In genomic region chr4:136213629-136214028, GRCm38 (mm10) we compare ENCODE assay signal across 11 mouse cellular contexts. TPM values are rescaled to one million over a fixed set of nuclear protein-coding genes. Genes with fewer than 3 reads are reported as not detected.
DNase-seq lines count a peak whose midpoint lies in the region; ATAC-seq and TF ChIP-seq lines count a peak whose summit lies in the region.
"Had no signal": no experiment of that assay in that cellular context is flagged by ENCODE, and none has a peak within 500 bp of the region (broad histone marks: within the 10 kb centered on the region; RNA-seq: fewer than 3 reads in every experiment).

No protein-coding gene starts in this region.

- no peak for DNase-seq in forebrain, embryonic 11.5 days (ENCODE audit: low spot score)
- peak; percentile 65 for DNase-seq in adrenal gland, adult 2 months
- no peak for DNase-seq in kidney, postnatal 0 days (ENCODE audit: low spot score)
- peak; percentile 45 for DNase-seq in lung, postnatal 10 days
- no peak for DNase-seq in frontal cortex, postnatal 10 days (ENCODE audit: low spot score in 2 of 2)
- no peak for DNase-seq in cerebellum, postnatal 4 days (ENCODE audit: low spot score in 2 of 2)
- no peak for DNase-seq in forebrain, embryonic 10.5 days (ENCODE audit: extremely low spot score, low spot score)

- H3K9me3 ChIP-seq in forebrain, embryonic 13.5 days (replicated peaks), result no peaks in the 10 kb centered on the region
- no peaks in the 10 kb centered on the region for H3K9me3 ChIP-seq in forebrain, embryonic 11.5 days (ENCODE audit: control insufficient read depth, low read length)
- H3K9me3 ChIP-seq in kidney, postnatal 0 days (replicated peaks; ENCODE audit: low read length), result no peaks in the 10 kb centered on the region
- no peaks in the 10 kb centered on the region for H3K9me3 ChIP-seq in forebrain, embryonic 10.5 days
- H3K9me3 ChIP-seq: forebrain, embryonic 12.5 days; heart, embryonic 13.5 days had no signal

- no peak for TF ChIP-seq CTCF in kidney, postnatal 0 days (IDR thresholded peaks at IDR 0.05; ENCODE audit: low read depth)

- no peak overlapping the region for H3K4me3 ChIP-seq in forebrain, embryonic 13.5 days
- no peak overlapping the region for H3K4me3 ChIP-seq in forebrain, embryonic 11.5 days (ENCODE audit: low read depth, low read length)
- no peak overlapping the region for H3K4me3 ChIP-seq in kidney, postnatal 0 days (replicated peaks; ENCODE audit: low read depth, low read length)
- no peak overlapping the region for H3K4me3 ChIP-seq in forebrain, embryonic 10.5 days
- H3K4me3 ChIP-seq: forebrain, embryonic 12.5 days; heart, embryonic 13.5 days had no signal

- peaks cover 5% of the 10 kb centered on the region for H3K27me3 ChIP-seq in forebrain, embryonic 13.5 days
- H3K27me3 ChIP-seq in forebrain, embryonic 11.5 days (ENCODE audit: control insufficient read depth, insufficient read depth, low read length), result no peaks in the 10 kb centered on the region
- H3K27me3 ChIP-seq in kidney, postnatal 0 days (ENCODE audit: insufficient read depth, low read length), result no peaks in the 10 kb centered on the region
- H3K27me3 ChIP-seq in forebrain, embryonic 10.5 days (ENCODE audit: poor library complexity, severe bottlenecking), result peaks cover 19% of the 10 kb centered on the region

- no peaks in the 10 kb centered on the region for H3K36me3 ChIP-seq in forebrain, embryonic 13.5 days (ENCODE audit: poor library complexity, severe bottlenecking)
- H3K36me3 ChIP-seq in forebrain, embryonic 11.5 days (ENCODE audit: control insufficient read depth, insufficient read depth, low read length), result no peaks in the 10 kb centered on the region
- no peaks in the 10 kb centered on the region for H3K36me3 ChIP-seq in kidney, postnatal 0 days (ENCODE audit: insufficient read depth, low read length)
- no peaks in the 10 kb centered on the region for H3K36me3 ChIP-seq in forebrain, embryonic 10.5 days (replicated peaks)
- H3K36me3 ChIP-seq: forebrain, embryonic 12.5 days; heart, embryonic 13.5 days had no signal

- WGBS in forebrain, embryonic 13.5 days, result 74% methylated on average over 7 of the region's 7 CpGs
- WGBS in forebrain, embryonic 11.5 days, result 90% methylated on average over 7 of the region's 7 CpGs
- 42% methylated on average over 7 of the region's 7 CpGs for WGBS in kidney, postnatal 0 days
- WGBS in forebrain, embryonic 10.5 days, result 90% methylated on average over 7 of the region's 7 CpGs

- H3K27ac ChIP-seq in forebrain, embryonic 13.5 days, result no peak overlapping the region
- H3K27ac ChIP-seq in forebrain, embryonic 11.5 days (ENCODE audit: low read depth, low read length), result no peak overlapping the region
- no peak overlapping the region for H3K27ac ChIP-seq in kidney, postnatal 0 days
- H3K27ac ChIP-seq in forebrain, embryonic 10.5 days, result no peak overlapping the region
- H3K27ac ChIP-seq: forebrain, embryonic 12.5 days; heart, embryonic 13.5 days had no signal

- 0 out of 2 replicates have a peak, but pooled peaks have one; percentile 13 for ATAC-seq in forebrain, embryonic 13.5 days
- no peak for ATAC-seq in forebrain, embryonic 11.5 days (replicated peaks; ENCODE audit: low FRiP score)
- peak; percentile 76 for ATAC-seq in kidney, postnatal 0 days (replicated peaks; ENCODE audit: low FRiP score, low read depth)

- no peak overlapping the region for H3K9ac ChIP-seq in forebrain, embryonic 13.5 days
- no peak overlapping the region for H3K9ac ChIP-seq in forebrain, embryonic 11.5 days (ENCODE audit: low read length)
- no peak overlapping the region for H3K9ac ChIP-seq in kidney, postnatal 0 days (ENCODE audit: low read depth, low read length)
- H3K9ac ChIP-seq: forebrain, embryonic 12.5 days; heart, embryonic 13.5 days had no signal

- H3K4me2 ChIP-seq in forebrain, embryonic 13.5 days, result no peak overlapping the region
- H3K4me2 ChIP-seq in forebrain, embryonic 11.5 days (ENCODE audit: low read depth, low read length, severe bottlenecking), result no peak overlapping the region
- H3K4me2 ChIP-seq in kidney, postnatal 0 days (ENCODE audit: low read length), result no peak overlapping the region
- H3K4me2 ChIP-seq: forebrain, embryonic 12.5 days; heart, embryonic 13.5 days had no signal

- H3K4me1 ChIP-seq in forebrain, embryonic 13.5 days, result peaks cover 9% of the 10 kb centered on the region
- peaks cover 2% of the 10 kb centered on the region; the same call in 1 of the 2 replicates for H3K4me1 ChIP-seq in forebrain, embryonic 11.5 days (replicated peaks; ENCODE audit: control insufficient read depth, insufficient read depth, low read length)
- peaks cover 6% of the 10 kb centered on the region; the same call in 1 of the 2 replicates for H3K4me1 ChIP-seq in kidney, postnatal 0 days (replicated peaks; ENCODE audit: insufficient read depth, low read length)
- peaks cover 12% of the 10 kb centered on the region for H3K4me1 ChIP-seq in forebrain, embryonic 10.5 days

RNA-seq across cellular contexts. Expression of gene Asap3, which starts 7.5 kb away (rescaled TPM):
- polyA plus RNA-seq in forebrain, embryonic 13.5 days (2015; fragmentation: Nextera tagmentation; extraction: Ambion mirVana), result 2.9 and 3.9 TPM in 2 replicates
- 4.1 and 4.3 TPM in 2 replicates for polyA plus RNA-seq in forebrain, embryonic 11.5 days (2014; fragmentation: Nextera tagmentation; extraction: Ambion mirVana)
- 1 to 10 TPM; 1.4 to 3.6 TPM for total RNA-seq in adrenal gland, adult 2 months (2021)
- 3.2 and 4.2 TPM in 2 replicates for polyA plus RNA-seq in adrenal gland, adult 2 months (2012; rRNA removed)
- polyA plus RNA-seq in kidney, postnatal 0 days (2015; fragmentation: Nextera tagmentation; extraction: Ambion mirVana), result 2.7 and 3.0 TPM in 2 replicates
- polyA plus RNA-seq in forebrain, embryonic 10.5 days (2016; fragmentation: Nextera tagmentation; extraction: Ambion mirVana), result 4.7 and 5.2 TPM in 2 replicates
- total RNA-seq: megakaryocyte-erythroid progenitor cell, adult 5-6 weeks had no signal

RNA-seq across cellular contexts. Expression of gene Tcea3, which starts 33.9 kb away (rescaled TPM):
- 0.52 and 0.66 TPM in 2 replicates for polyA plus RNA-seq in forebrain, embryonic 13.5 days (2015; fragmentation: Nextera tagmentation; extraction: Ambion mirVana)
- 1.1 and 1.6 TPM in 2 replicates for polyA plus RNA-seq in forebrain, embryonic 11.5 days (2014; fragmentation: Nextera tagmentation; extraction: Ambion mirVana)
- 1 to 10 TPM; 1.7 to 2.7 TPM for total RNA-seq in adrenal gland, adult 2 months (2021)
- 0.13 and 0.54 TPM in 2 replicates for polyA plus RNA-seq in adrenal gland, adult 2 months (2012; rRNA removed)
- polyA plus RNA-seq in kidney, postnatal 0 days (2015; fragmentation: Nextera tagmentation; extraction: Ambion mirVana), result 11.2 and 12.3 TPM in 2 replicates
- 0.49 and 0.77 TPM in 2 replicates for polyA plus RNA-seq in forebrain, embryonic 10.5 days (2016; fragmentation: Nextera tagmentation; extraction: Ambion mirVana)
- total RNA-seq: megakaryocyte-erythroid progenitor cell, adult 5-6 weeks had no signal

RNA-seq across cellular contexts. Expression of gene E2f2, which starts 41.4 kb away (rescaled TPM):
- polyA plus RNA-seq in forebrain, embryonic 13.5 days (2015; fragmentation: Nextera tagmentation; extraction: Ambion mirVana), result 9.7 and 11.3 TPM in 2 replicates
- polyA plus RNA-seq in forebrain, embryonic 11.5 days (2014; fragmentation: Nextera tagmentation; extraction: Ambion mirVana), result 9.4 and 10.2 TPM in 2 replicates
- total RNA-seq in adrenal gland, adult 2 months (2021), result 1 to 10 TPM; 1.8 to 5.1 TPM
- 2.9 and 3.0 TPM in 2 replicates for polyA plus RNA-seq in adrenal gland, adult 2 months (2012; rRNA removed)
- polyA plus RNA-seq in kidney, postnatal 0 days (2015; fragmentation: Nextera tagmentation; extraction: Ambion mirVana), result 3.2 and 3.8 TPM in 2 replicates
- polyA plus RNA-seq in forebrain, embryonic 10.5 days (2016; fragmentation: Nextera tagmentation; extraction: Ambion mirVana), result 10.3 and 11.4 TPM in 2 replicates

Comparison
In these comparisons a context has a peak if more than half of its experiments do, and no peak if none do; other contexts are left out.
1. DNase-seq: peak in adrenal gland, adult 2 months (single experiment) and lung, postnatal 10 days (single experiment); none in forebrain, embryonic 11.5 days (single experiment), kidney, postnatal 0 days (single experiment), frontal cortex, postnatal 10 days (0 of 2), cerebellum, postnatal 4 days (0 of 2) and forebrain, embryonic 10.5 days (single experiment).